ENCODE assay signal across 17 mouse cellular contexts in the genomic region with DNA sequence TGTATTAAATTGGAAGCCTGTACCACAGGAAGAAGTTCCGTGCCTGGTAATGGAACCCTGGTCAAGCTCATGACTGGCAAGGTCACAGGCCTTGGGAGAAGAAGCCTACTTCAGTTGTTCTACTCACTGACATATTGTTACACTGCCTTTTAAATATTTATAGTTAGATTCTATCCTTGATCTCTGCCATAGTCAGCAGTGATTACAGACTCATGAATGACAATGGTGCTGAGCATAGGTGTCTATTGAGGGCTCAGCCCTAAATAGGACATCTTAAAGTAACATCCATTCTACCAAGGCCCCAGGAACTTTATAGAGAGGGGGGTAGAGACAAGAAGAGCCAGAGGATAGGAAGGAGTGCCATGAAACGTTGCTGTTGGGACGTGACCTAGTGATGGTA. TPM values are rescaled to one million over a fixed set of nuclear protein-coding genes. Genes with fewer than 3 reads are reported as not detected.
DNase-seq lines count a peak whose midpoint lies in the region; TF ChIP-seq lines count a peak whose summit lies in the region.
"Had no signal": no experiment of that assay in that cellular context is flagged by ENCODE, and none has a peak within 500 bp of the region (broad histone marks: within the 10 kb centered on the region; RNA-seq: fewer than 3 reads in every experiment).

No protein-coding gene starts in this region.

- peak; percentile 77 for DNase-seq in ES-CJ7 (ENCODE audit: low read depth, low spot score)
- peak; percentile 79 for DNase-seq in ZHBTc4 (ENCODE audit: low read depth, low spot score)
- DNase-seq in gastrocnemius, adult 2 months: no peak
- DNase-seq in left cerebral cortex, postnatal 25 days (ENCODE audit: low spot score in 2 of 2): no peak
- DNase-seq: adrenal gland, adult 2 months; adrenal gland, adult 8-10 months; adrenal gland, postnatal 10 days; adrenal gland, postnatal 14 days; adrenal gland, postnatal 25 days; adrenal gland, postnatal 36 days; B cell, adult 2 months; cerebellum, adult 11 months; cerebellum, adult 11-12 months; cerebellum, adult 18-20 months; cerebellum, adult 2 months; cerebellum, adult 8-10 months had no signal

- no peak overlapping the region for H3K27ac ChIP-seq in gastrocnemius, adult 2 months

- intact Hi-C loops in gastrocnemius, adult 2 months (cut with DNase I): no loop called here
- intact Hi-C loops in left cerebral cortex, postnatal 25 days (cut with DNase I): no loop called here

- H3K4me3 ChIP-seq in gastrocnemius, adult 2 months: no peak overlapping the region

- TF ChIP-seq CTCF in gastrocnemius, adult 2 months (IDR thresholded peaks at IDR 0.05): no peak

RNA-seq across cellular contexts. Expression of a gene that starts 13.2 kb away (rescaled TPM):
- total RNA-seq in gastrocnemius, adult 2 months (2021): not detected
- 10 to 100 TPM; 82.3 to 88.2 TPM for total RNA-seq in left cerebral cortex, postnatal 25 days (2021)
- total RNA-seq: MEL had no signal

Comparison
In these comparisons a context has a peak if more than half of its experiments do, and no peak if none do; other contexts are left out.
1. DNase-seq: peak in ES-CJ7 (single experiment) and ZHBTc4 (single experiment); none in gastrocnemius, adult 2 months (single experiment) and left cerebral cortex, postnatal 25 days (0 of 2).
2. RNA of a gene that starts 13.2 kb away (total RNA-seq): 82.3 to 88.2 TPM in left cerebral cortex, postnatal 25 days; not detected in gastrocnemius, adult 2 months; every median in the first group is over 10 times any median in the second.